Mouse (Mus musculus): ENCODE results near the gene Cavin1. TPM values are rescaled to one million over a fixed set of nuclear protein-coding genes. Genes with fewer than 3 reads are reported as not detected.

The Cavin1 gene
- polyA plus RNA-seq, 1 experiment from 2014 or later: 23.5 TPM

GRCm38 (mm10) chr11:100962371-100962911 lies 8.2 kb downstream of the Cavin1 start:
- H3K9me3 ChIP-seq: no peaks in the 10 kb centered on the region
- WGBS: 72% methylated on average over 9 of the region's 9 CpGs
- 0 out of 2 replicates have a peak overlapping the region, but pooled peaks have one; percentile 35 for H3K27ac ChIP-seq (replicated peaks)
- DNase-seq (ENCODE audit: low spot score): no peak
- peaks cover 16% of the 10 kb centered on the region for H3K4me1 ChIP-seq
- no peaks in the 10 kb centered on the region for H3K36me3 ChIP-seq (replicated peaks)
- no peak overlapping the region for H3K4me3 ChIP-seq
- H3K27me3 ChIP-seq (replicated peaks; ENCODE audit: low read depth, poor library complexity, severe bottlenecking): peaks cover 88% of the 10 kb centered on the region

- no peaks in the 10 kb centered on the region for H3K9me3 ChIP-seq
- WGBS: 13% methylated on average over 6 of the region's 6 CpGs
- H3K4me1 ChIP-seq: peaks cover 16% of the 10 kb centered on the region
- H3K27me3 ChIP-seq (replicated peaks; ENCODE audit: low read depth, poor library complexity, severe bottlenecking): peaks cover 87% of the 10 kb centered on the region
- no peaks in the 10 kb centered on the region for H3K36me3 ChIP-seq (replicated peaks)
- H3K4me3 ChIP-seq: 0 out of 2 replicates have a peak overlapping the region, but pooled peaks have one; percentile 11
- no peak overlapping the region for H3K27ac ChIP-seq (replicated peaks)
- no peak for DNase-seq (ENCODE audit: low spot score)
Measured at GRCm38 (mm10) chr11:100960540-100960939, 10.1 kb downstream of the Cavin1 start.

- H3K27ac ChIP-seq (replicated peaks): no peak overlapping the region
- H3K4me3 ChIP-seq: no peak overlapping the region
- DNase-seq (ENCODE audit: low spot score): no peak
- 32% methylated on average over 3 of the region's 3 CpGs for WGBS
- no peaks in the 10 kb centered on the region for H3K36me3 ChIP-seq (replicated peaks)
- peaks cover 84% of the 10 kb centered on the region for H3K27me3 ChIP-seq (replicated peaks; ENCODE audit: low read depth, poor library complexity, severe bottlenecking)
- no peaks in the 10 kb centered on the region for H3K9me3 ChIP-seq
- peaks cover 16% of the 10 kb centered on the region for H3K4me1 ChIP-seq
Measured at GRCm38 (mm10) chr11:100959826-100960225, 10.9 kb downstream of the Cavin1 start.

- H3K27me3 ChIP-seq (replicated peaks; ENCODE audit: low read depth, poor library complexity, severe bottlenecking): peaks cover 80% of the 10 kb centered on the region
- H3K4me1 ChIP-seq: peaks cover 16% of the 10 kb centered on the region
- H3K36me3 ChIP-seq (replicated peaks): no peaks in the 10 kb centered on the region
- DNase-seq (ENCODE audit: low spot score): peak; percentile 72
- peak overlapping the region; percentile 51 for H3K4me3 ChIP-seq
- WGBS: 4% methylated on average over 14 of the region's 14 CpGs
- H3K9me3 ChIP-seq: no peaks in the 10 kb centered on the region
- H3K27ac ChIP-seq (replicated peaks): no peak overlapping the region
Measured at GRCm38 (mm10) chr11:100959464-100959810, 11.2 kb downstream of the Cavin1 start.

GRCm38 (mm10) chr11:100958613-100959463 lies 11.8 kb downstream of the Cavin1 start:
- peaks cover 74% of the 10 kb centered on the region for H3K27me3 ChIP-seq (replicated peaks; ENCODE audit: low read depth, poor library complexity, severe bottlenecking)
- no peak overlapping the region for H3K27ac ChIP-seq (replicated peaks)
- H3K36me3 ChIP-seq (replicated peaks): no peaks in the 10 kb centered on the region
- H3K4me3 ChIP-seq: peak overlapping the region; percentile 51
- DNase-seq (ENCODE audit: low spot score): peak; percentile 40
- no peaks in the 10 kb centered on the region for H3K9me3 ChIP-seq
- peaks cover 16% of the 10 kb centered on the region for H3K4me1 ChIP-seq
- WGBS: 7% methylated on average over 76 of the region's 76 CpGs

- 36% methylated on average over 6 of the region's 6 CpGs for WGBS
- no peaks in the 10 kb centered on the region for H3K36me3 ChIP-seq (replicated peaks)
- peaks cover 16% of the 10 kb centered on the region for H3K4me1 ChIP-seq
- peaks cover 66% of the 10 kb centered on the region for H3K27me3 ChIP-seq (replicated peaks; ENCODE audit: low read depth, poor library complexity, severe bottlenecking)
- H3K4me3 ChIP-seq: no peak overlapping the region; the same call in 1 of the 2 replicates
- H3K27ac ChIP-seq (replicated peaks): no peak overlapping the region
- no peak for DNase-seq (ENCODE audit: low spot score)
- H3K9me3 ChIP-seq: no peaks in the 10 kb centered on the region
Measured at GRCm38 (mm10) chr11:100957915-100958469, 12.7 kb downstream of the Cavin1 start.

- 2% methylated on average over 5 of the region's 5 CpGs for WGBS
- H3K9me3 ChIP-seq: no peaks in the 10 kb centered on the region
- no peak overlapping the region for H3K27ac ChIP-seq (replicated peaks)
- no peaks in the 10 kb centered on the region for H3K36me3 ChIP-seq (replicated peaks)
- H3K4me1 ChIP-seq: peaks cover 16% of the 10 kb centered on the region
- peaks cover 59% of the 10 kb centered on the region for H3K27me3 ChIP-seq (replicated peaks; ENCODE audit: low read depth, poor library complexity, severe bottlenecking)
- no peak overlapping the region for H3K4me3 ChIP-seq
- DNase-seq (ENCODE audit: low spot score): peak; percentile 92
Measured at GRCm38 (mm10) chr11:100957244-100957643, 13.4 kb downstream of the Cavin1 start.

GRCm38 (mm10) chr11:100949540-100949939 lies 21.1 kb downstream of the Cavin1 start:
- no peaks in the 10 kb centered on the region for H3K27me3 ChIP-seq (replicated peaks; ENCODE audit: low read depth, poor library complexity, severe bottlenecking)
- no peaks in the 10 kb centered on the region for H3K9me3 ChIP-seq
- no peaks in the 10 kb centered on the region for H3K36me3 ChIP-seq (replicated peaks)
- H3K4me1 ChIP-seq: no peaks in the 10 kb centered on the region
- H3K27ac ChIP-seq (replicated peaks): no peak overlapping the region
- DNase-seq (ENCODE audit: low spot score): no peak
- H3K4me3 ChIP-seq: no peak overlapping the region
- 94% methylated on average over 1 of the region's 1 CpGs for WGBS

- Histone ChIP-seq H3K4me3 (no peak overlapping the region), H3K36me3 (replicated peaks) (no peaks in the 10 kb centered on the region), H3K9me3 (no peaks in the 10 kb centered on the region), H3K27ac (replicated peaks) (no peak overlapping the region), H3K4me1 (no peaks in the 10 kb centered on the region), H3K27me3 (replicated peaks; ENCODE audit: low read depth, poor library complexity, severe bottlenecking) (no peaks in the 10 kb centered on the region)
- 66% methylated on average over 4 of the region's 4 CpGs for WGBS
- DNase-seq (ENCODE audit: low spot score): no peak
Measured at GRCm38 (mm10) chr11:100948317-100948716, 22.4 kb downstream of the Cavin1 start.

- no peaks in the 10 kb centered on the region for H3K27me3 ChIP-seq (replicated peaks; ENCODE audit: low read depth, poor library complexity, severe bottlenecking)
- no peak for DNase-seq (ENCODE audit: low spot score)
- H3K9me3 ChIP-seq: no peaks in the 10 kb centered on the region
- H3K4me3 ChIP-seq: no peak overlapping the region
- H3K36me3 ChIP-seq (replicated peaks): no peaks in the 10 kb centered on the region
- H3K27ac ChIP-seq (replicated peaks): no peak overlapping the region
- H3K4me1 ChIP-seq: no peaks in the 10 kb centered on the region
Measured at GRCm38 (mm10) chr11:100947548-100947947, 23.1 kb downstream of the Cavin1 start.

- WGBS: 48% methylated on average over 4 of the region's 4 CpGs
- no peak overlapping the region for H3K4me3 ChIP-seq
- H3K9me3 ChIP-seq: no peaks in the 10 kb centered on the region
- no peaks in the 10 kb centered on the region for H3K36me3 ChIP-seq (replicated peaks)
- H3K27me3 ChIP-seq (replicated peaks; ENCODE audit: low read depth, poor library complexity, severe bottlenecking): no peaks in the 10 kb centered on the region
- no peak for DNase-seq (ENCODE audit: low spot score)
- no peak overlapping the region for H3K27ac ChIP-seq (replicated peaks)
- no peaks in the 10 kb centered on the region for H3K4me1 ChIP-seq
Measured at GRCm38 (mm10) chr11:100946862-100947261, 23.8 kb downstream of the Cavin1 start.

- no peak for DNase-seq (ENCODE audit: low spot score)
- Histone ChIP-seq H3K4me3 (no peak overlapping the region), H3K27ac (replicated peaks) (no peak overlapping the region), H3K27me3 (replicated peaks; ENCODE audit: low read depth, poor library complexity, severe bottlenecking) (no peaks in the 10 kb centered on the region), H3K9me3 (no peaks in the 10 kb centered on the region), H3K36me3 (replicated peaks) (no peaks in the 10 kb centered on the region), H3K4me1 (peaks cover 23% of the 10 kb centered on the region)
- WGBS: 95% methylated on average over 1 of the region's 1 CpGs
Measured at GRCm38 (mm10) chr11:100942388-100942787, 28.3 kb downstream of the Cavin1 start.
